Mouse (Mus musculus) CD4-positive, CD25-positive, alpha-beta regulatory T cell, adult 4 months (primary cell): Measurements from ENCODE around the gene Zfp770. TPM values are rescaled to one million over a fixed set of nuclear protein-coding genes. Genes with fewer than 3 reads are reported as not detected.

Experiments used
- ATAC-seq: one replicate; pipeline ENCODE4 v1.8.0; 2017
- polyA plus RNA-seq, 2 experiments: library from polyadenylated mRNA; unstranded; fragments of 100-300 nt; shearing (Covaris generic); gene quantifications; one replicate each; pipeline ENCODE4 v1.2.1; 2017

Gene Zfp770
- polyA plus RNA-seq, 2 experiments from 2014 or later, result 2.5 to 3.2 TPM

DNA sequence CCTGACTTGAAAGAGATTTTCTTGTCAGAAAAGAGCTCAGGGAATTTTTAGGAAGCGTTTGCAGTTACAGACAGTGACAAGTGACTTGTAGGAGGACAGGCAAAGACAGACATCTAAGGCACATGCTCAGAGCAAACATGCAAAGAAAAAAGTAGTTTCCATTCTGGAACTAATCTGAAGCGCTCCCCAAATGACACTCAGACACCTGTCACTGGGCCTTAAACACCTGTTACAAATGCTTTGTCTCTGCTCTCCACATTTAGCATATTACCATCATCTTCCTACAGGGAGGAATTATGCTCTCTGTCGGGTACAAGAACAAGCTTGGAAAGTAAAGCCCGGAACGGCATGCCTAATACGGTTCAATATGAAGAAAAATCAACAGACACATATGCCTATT lies 57.4 kb downstream of the Zfp770 start:
- no peak for ATAC-seq

Other genes starting within 250 kb of the Zfp770 start
- gene Gjd2, start 187.8 kb downstream of the Zfp770 start, polyA plus RNA-seq, result not detected
- gene Actc1, start 147.9 kb downstream of the Zfp770 start, polyA plus RNA-seq, result not detected
- gene Aqr, start 14.4 kb downstream of the Zfp770 start, polyA plus RNA-seq, result 10 to 100 TPM; 47.2 to 65.1 TPM